ENCODE assay signal across 15 mouse cellular contexts in the genomic region with DNA sequence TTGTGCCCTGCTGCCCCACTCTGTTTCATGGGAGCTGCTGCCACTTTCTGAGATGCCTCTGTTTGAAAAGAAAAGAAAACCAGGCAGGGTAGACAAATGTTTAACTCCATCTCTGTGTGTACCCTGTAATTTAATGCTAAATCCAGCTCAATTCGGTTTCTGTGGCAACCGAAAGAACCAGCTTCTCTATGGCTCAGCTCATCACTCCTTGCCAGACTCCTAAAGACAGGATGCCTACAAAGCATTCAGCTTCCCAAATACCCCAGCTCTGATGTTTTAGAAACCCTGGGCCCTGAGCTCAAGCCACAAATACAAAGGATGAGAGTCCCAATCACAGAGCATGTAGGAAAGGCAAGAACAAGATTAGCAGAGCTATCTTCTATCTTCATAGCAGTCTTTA.
DNase-seq lines count a peak whose midpoint lies in the region; ATAC-seq and TF ChIP-seq lines count a peak whose summit lies in the region.
"Had no signal": no experiment of that assay in that cellular context is flagged by ENCODE, and none has a peak within 500 bp of the region (broad histone marks: within the 10 kb centered on the region; RNA-seq: fewer than 3 reads in every experiment).

No protein-coding gene starts in this region.

- no peaks in the 10 kb centered on the region for H3K36me3 ChIP-seq in embryonic facial prominence, embryonic 13.5 days
- H3K36me3 ChIP-seq in hindbrain, embryonic 16.5 days (ENCODE audit: control insufficient read depth, insufficient read depth, low read length) = no peaks in the 10 kb centered on the region
- H3K36me3 ChIP-seq in midbrain, postnatal 0 days (ENCODE audit: insufficient read depth, low read length) = no peaks in the 10 kb centered on the region

- no peaks in the 10 kb centered on the region for H3K9me3 ChIP-seq in embryonic facial prominence, embryonic 13.5 days
- no peaks in the 10 kb centered on the region for H3K9me3 ChIP-seq in hindbrain, embryonic 16.5 days (ENCODE audit: control insufficient read depth, low read length)
- H3K9me3 ChIP-seq in midbrain, postnatal 0 days (ENCODE audit: low read length) = no peaks in the 10 kb centered on the region

- no peak overlapping the region for H3K9ac ChIP-seq in embryonic facial prominence, embryonic 13.5 days
- H3K9ac ChIP-seq in hindbrain, embryonic 16.5 days (ENCODE audit: low read depth, low read length) = no peak overlapping the region
- no peak overlapping the region for H3K9ac ChIP-seq in midbrain, postnatal 0 days (replicated peaks; ENCODE audit: low read length, poor library complexity, severe bottlenecking)
- H3K9ac ChIP-seq: liver, embryonic 14.5 days had no signal

- no peak for TF ChIP-seq CTCF in midbrain, postnatal 0 days (IDR thresholded peaks at IDR 0.05)

- no peak overlapping the region for H3K4me3 ChIP-seq in embryonic facial prominence, embryonic 13.5 days
- no peak overlapping the region for H3K4me3 ChIP-seq in hindbrain, embryonic 16.5 days (ENCODE audit: low read length)
- H3K4me3 ChIP-seq in midbrain, postnatal 0 days (ENCODE audit: low read depth, low read length) = no peak overlapping the region
- H3K4me3 ChIP-seq: myocyte had no signal

- no peaks in the 10 kb centered on the region for H3K27me3 ChIP-seq in embryonic facial prominence, embryonic 13.5 days
- no peaks in the 10 kb centered on the region for H3K27me3 ChIP-seq in hindbrain, embryonic 16.5 days (replicated peaks; ENCODE audit: control insufficient read depth, insufficient read depth, low read length)
- H3K27me3 ChIP-seq in midbrain, postnatal 0 days (ENCODE audit: insufficient read depth, low read length) = no peaks in the 10 kb centered on the region
- H3K27me3 ChIP-seq: CH12.LX, Patski had no signal

- H3K4me2 ChIP-seq in embryonic facial prominence, embryonic 13.5 days = no peak overlapping the region
- H3K4me2 ChIP-seq in hindbrain, embryonic 16.5 days (ENCODE audit: low read length) = no peak overlapping the region
- no peak overlapping the region for H3K4me2 ChIP-seq in midbrain, postnatal 0 days (ENCODE audit: low read depth, low read length, poor library complexity, severe bottlenecking)

- 62% methylated on average over 2 of the region's 2 CpGs for WGBS in embryonic facial prominence, embryonic 13.5 days
- WGBS in hindbrain, embryonic 16.5 days = 46% methylated on average over 2 of the region's 2 CpGs
- WGBS in midbrain, postnatal 0 days = 23% methylated on average over 2 of the region's 2 CpGs

- no peak for ATAC-seq in embryonic facial prominence, embryonic 13.5 days (ENCODE audit: insufficient number of reproducible peaks, insufficient read depth, low FRiP score, low TSS enrichment, low read depth)
- peak; percentile 48 for ATAC-seq in hindbrain, embryonic 16.5 days
- peak; percentile 79 for ATAC-seq in midbrain, postnatal 0 days (ENCODE audit: low FRiP score)
- ATAC-seq: Patski had no signal

- peak; percentile 55 for DNase-seq in layer of hippocampus, adult 11-12 months (ENCODE audit: low spot score)
- DNase-seq in layer of hippocampus, adult 9-10 months (ENCODE audit: low spot score) = no peak
- peak; percentile 63 for DNase-seq in midbrain, postnatal 0 days (ENCODE audit: low spot score)
- DNase-seq in retina, postnatal 1 day = no peak
- no peak for DNase-seq in testis, postnatal 10 days (ENCODE audit: low spot score)
- DNase-seq: cerebellum, adult 18-20 months; embryo, embryonic 11 days; heart, postnatal 10 days; lung, postnatal 4 days had no signal

- H3K27ac ChIP-seq in embryonic facial prominence, embryonic 13.5 days = 0 out of 2 replicates have a peak overlapping the region, but pooled peaks have one; percentile 48
- H3K27ac ChIP-seq in hindbrain, embryonic 16.5 days (ENCODE audit: low read depth, low read length) = peak overlapping the region; percentile 48; the same call in 1 of the 2 replicates
- peak overlapping the region; percentile 77 for H3K27ac ChIP-seq in midbrain, postnatal 0 days (ENCODE audit: low read depth, low read length)
- H3K27ac ChIP-seq: liver, embryonic 14.5 days had no signal

- H3K4me1 ChIP-seq in embryonic facial prominence, embryonic 13.5 days = peaks cover 5% of the 10 kb centered on the region
- peaks cover 22% of the 10 kb centered on the region for H3K4me1 ChIP-seq in hindbrain, embryonic 16.5 days (ENCODE audit: control insufficient read depth, insufficient read depth, low read depth, low read length)
- H3K4me1 ChIP-seq in midbrain, postnatal 0 days (ENCODE audit: insufficient read depth, low read length) = peaks cover 18% of the 10 kb centered on the region

Comparison
In these comparisons a context has a peak if more than half of its experiments do, and no peak if none do; other contexts are left out.
1. DNase-seq: peak in layer of hippocampus, adult 11-12 months (single experiment) and midbrain, postnatal 0 days (single experiment); none in layer of hippocampus, adult 9-10 months (single experiment), retina, postnatal 1 day (single experiment) and testis, postnatal 10 days (single experiment).
2. Peak in every context shown above with its lines, with median percentiles within 50 percentile points of each other: H3K27ac ChIP-seq.